Mouse (Mus musculus): ENCODE measurements around the gene Aim2.

Aim2 gene

GRCm38 (mm10) chr1:173389901-173390401, 39.3 kb downstream of the Aim2 start:
- in situ Hi-C loops (cut with MboI, MseI): loop anchor here (5.0 to 25.0 kb wide), 2 partner anchors 53 to 778 kb away; partner anchors contain the start of gene Fcrl6

- in situ Hi-C loops (cut with MboI, MseI): loop anchor here (5.0 to 25.0 kb wide), 2 partner anchors 54 to 779 kb away; partner anchors contain the start of gene Fcrl6
Measured at GRCm38 (mm10) chr1:173391754-173392153, 41.1 kb downstream of the Aim2 start.

- in situ Hi-C loops (cut with MboI, MseI): loop anchor here (25.0 kb wide), 1 partner anchor 786 kb away; the partner anchor contains the start of gene Fcrl6
Measured at GRCm38 (mm10) chr1:173398323-173398970, 47.8 kb downstream of the Aim2 start.

- in situ Hi-C loops (cut with MboI, MseI): no loop called here
Measured at GRCm38 (mm10) chr1:173404696-173405309, 54.1 kb downstream of the Aim2 start.

DNA sequence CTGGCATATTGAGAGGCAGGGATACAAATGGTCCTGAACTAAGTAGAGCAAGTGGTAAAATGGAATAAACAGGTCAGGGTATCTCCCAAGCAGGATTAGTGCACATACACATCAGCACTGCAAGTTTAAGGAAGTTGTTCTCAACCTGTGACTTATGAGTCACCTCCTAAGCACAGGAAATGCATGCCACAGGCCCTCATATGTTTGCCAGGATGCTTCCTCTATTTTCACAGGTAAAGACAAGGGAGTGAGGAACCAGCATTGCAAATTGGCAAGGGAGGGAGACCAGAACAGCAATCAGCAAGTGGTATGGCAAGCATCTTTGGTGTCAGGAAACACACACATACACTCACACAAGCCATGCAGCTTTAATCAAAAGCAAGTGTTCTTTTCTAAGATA, 58.4 kb downstream of the Aim2 start:
- in situ Hi-C loops (cut with MboI, MseI): no loop called here

GRCm38 (mm10) chr1:173411863-173412262, 61.2 kb downstream of the Aim2 start:
- in situ Hi-C loops (cut with MboI, MseI): no loop called here

DNA sequence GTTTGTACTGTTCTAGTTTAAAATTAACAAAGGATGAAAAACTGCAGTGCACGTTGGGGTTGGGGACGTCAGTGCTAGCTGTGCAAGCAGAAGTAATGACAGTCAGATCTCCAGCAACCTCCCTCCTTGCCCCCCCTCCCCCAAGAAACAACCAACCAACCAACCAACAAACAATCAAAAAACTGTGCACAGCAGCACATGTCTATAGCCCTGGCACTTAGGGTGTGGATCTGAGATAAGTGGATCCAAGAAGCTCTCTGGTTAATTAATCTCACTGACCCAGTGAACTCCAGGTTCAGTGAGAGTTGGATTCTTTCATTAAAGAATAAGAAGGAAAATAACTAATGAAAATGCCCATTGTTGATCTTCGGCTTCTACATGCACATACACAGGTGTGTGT, 64.0 kb downstream of the Aim2 start:
- in situ Hi-C loops (cut with MboI, MseI): no loop called here

DNA sequence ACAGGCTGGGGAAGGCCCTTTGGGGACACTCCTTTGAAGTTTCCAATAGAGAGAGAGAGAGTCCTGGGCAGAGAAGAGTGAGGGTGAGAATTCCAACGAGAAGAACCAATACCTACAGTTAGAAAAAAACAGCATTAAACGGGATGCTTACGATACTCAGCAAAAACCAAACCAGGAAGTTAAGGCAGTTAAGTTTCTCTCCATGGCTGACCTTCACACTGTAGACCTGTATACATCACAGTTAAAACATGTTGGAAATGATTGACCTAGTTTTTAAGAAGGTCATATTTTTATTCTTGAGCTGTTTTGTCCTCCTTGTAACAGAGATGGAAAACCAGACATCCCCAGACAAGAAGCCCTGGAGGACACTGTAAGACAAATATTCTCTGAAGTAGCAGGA, 67.8 kb downstream of the Aim2 start:
- in situ Hi-C loops (cut with MboI, MseI): no loop called here

- in situ Hi-C loops (cut with MboI, MseI): no loop called here
Measured at GRCm38 (mm10) chr1:173418936-173419621, 68.4 kb downstream of the Aim2 start.

DNA sequence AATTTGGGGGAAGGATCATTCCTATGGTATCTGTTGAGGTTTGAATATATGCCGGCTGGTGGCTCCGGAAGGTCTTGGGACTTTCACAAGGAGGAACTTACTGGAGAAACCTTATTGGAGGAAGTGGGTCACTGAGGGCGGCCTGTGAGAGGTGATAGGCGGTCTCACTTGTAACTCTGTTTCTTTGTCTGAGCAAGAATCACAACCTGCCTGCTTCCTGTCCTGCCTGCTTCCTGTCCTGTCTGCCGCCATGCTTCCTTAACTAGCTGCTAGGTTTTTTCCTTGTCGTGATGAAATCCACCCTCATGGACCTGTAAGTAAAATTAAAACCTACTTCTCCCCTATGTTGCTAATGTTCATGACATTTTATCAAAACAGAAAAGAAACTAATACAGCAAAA, 69.7 kb downstream of the Aim2 start:
- in situ Hi-C loops (cut with MboI, MseI): no loop called here

DNA sequence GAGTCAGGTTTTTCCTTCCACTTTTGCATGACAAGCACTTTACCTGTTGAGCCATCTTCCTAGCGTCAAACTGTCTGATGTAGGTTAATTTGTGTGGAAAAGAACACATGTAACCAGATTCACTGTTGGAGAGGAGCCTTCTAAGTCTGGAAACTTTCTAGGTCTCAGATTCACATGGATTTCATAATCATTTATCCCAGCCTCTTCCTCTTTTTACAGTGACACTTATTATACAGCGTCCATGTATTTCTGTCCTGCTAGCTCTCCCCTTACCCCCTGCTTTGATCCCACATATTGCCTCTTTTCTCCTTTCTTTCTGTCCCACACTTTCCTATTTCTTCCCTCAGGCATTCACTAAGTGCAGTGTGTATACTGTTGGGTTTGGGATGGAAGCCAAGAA, 75.7 kb downstream of the Aim2 start:
- in situ Hi-C loops (cut with MboI, MseI): no loop called here

DNA sequence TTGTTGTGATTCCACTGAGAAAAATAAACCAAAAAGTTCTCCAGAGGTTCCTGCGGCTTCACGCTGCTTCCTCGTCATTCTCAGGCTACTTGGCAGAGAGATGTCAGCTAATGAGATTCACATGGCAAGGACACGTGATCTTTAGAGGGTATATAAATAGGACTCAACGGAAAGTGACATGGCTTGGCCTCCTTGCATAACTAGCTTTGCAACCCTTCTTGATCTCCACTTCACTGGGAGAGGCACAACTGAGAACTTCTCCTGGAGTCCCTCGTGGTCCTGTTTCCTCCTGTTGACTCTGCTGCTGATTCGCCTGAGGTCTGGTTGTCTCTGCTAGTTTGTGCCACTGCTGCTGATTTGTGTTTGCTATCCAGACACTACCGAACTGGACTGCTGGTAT, 76.7 kb downstream of the Aim2 start:
- in situ Hi-C loops (cut with MboI, MseI): no loop called here

DNA sequence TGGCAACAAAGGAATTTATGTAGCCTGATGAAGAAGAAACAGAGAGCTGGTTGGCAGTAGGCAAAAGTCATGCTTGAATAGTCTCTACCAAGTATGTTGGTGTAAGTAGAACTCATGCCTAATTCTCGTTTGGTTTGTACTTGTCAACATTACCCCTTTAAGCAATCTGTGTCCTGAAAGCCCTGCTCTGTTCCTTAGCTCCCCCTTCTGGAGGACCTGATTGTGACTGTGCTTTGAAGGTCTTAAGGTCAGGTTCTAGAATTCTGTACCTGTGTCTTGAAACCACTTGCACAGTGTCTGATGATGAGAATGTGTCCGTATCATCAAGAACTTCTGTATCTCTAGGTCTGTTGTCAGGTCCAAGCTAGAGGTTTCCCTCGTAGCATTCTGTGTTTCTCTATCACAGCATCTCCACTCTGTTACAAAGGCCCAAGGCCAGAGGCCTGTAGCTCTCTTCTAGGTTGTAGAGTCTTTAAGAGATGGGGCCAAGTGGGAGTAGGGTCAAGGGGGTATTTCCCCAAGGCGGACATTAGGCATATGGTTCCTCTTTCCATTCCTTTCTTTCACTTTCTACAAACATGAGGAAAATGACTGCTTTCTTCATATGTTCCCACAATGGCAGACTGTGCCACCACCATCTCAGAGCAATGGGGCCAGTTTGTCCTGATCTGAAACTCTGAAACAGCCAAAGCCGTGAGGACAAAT, 79.5 kb downstream of the Aim2 start:
- in situ Hi-C loops (cut with MboI, MseI): no loop called here

DNA sequence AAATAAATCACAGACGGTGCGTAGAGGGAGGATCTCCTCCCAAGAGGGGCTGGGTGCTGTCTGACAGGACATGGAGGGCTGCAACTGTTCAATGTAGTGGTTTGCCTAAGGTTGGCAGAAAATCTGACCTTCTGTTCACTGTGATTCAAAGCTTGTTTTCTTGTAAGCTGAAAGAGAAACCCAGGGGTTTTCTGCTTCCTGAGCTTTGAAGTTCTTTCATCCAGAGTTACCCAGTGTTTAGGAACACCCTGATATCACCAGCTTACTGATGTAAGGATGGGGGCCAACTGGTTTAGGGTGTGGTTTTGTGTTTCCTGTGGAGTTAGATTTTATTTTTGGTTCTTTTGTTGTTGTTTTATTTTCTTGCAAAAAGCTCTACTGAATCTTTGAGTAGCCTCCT, 81.7 kb downstream of the Aim2 start:
- in situ Hi-C loops (cut with MboI, MseI): no loop called here

- in situ Hi-C loops (cut with MboI, MseI): no loop called here
Measured at GRCm38 (mm10) chr1:173437161-173437953, 86.7 kb downstream of the Aim2 start.

GRCm38 (mm10) chr1:173440681-173441080, 90.0 kb downstream of the Aim2 start:
- in situ Hi-C loops (cut with MboI, MseI): no loop called here

GRCm38 (mm10) chr1:173441210-173441609, 90.5 kb downstream of the Aim2 start:
- in situ Hi-C loops (cut with MboI, MseI): no loop called here

- in situ Hi-C loops (cut with MboI, MseI): no loop called here
Measured at GRCm38 (mm10) chr1:173443061-173443460, 92.4 kb downstream of the Aim2 start.

- in situ Hi-C loops (cut with MboI, MseI): no loop called here
Measured at GRCm38 (mm10) chr1:173447067-173447466, 96.4 kb downstream of the Aim2 start.

- in situ Hi-C loops (cut with MboI, MseI): loop anchor here (5.0 kb wide), 1 partner anchor 1017 kb away; no protein-coding TSS in a partner anchor
Measured at GRCm38 (mm10) chr1:173450621-173451020, 99.9 kb downstream of the Aim2 start.

GRCm38 (mm10) chr1:173451665-173452064, 101.0 kb downstream of the Aim2 start:
- in situ Hi-C loops (cut with MboI, MseI): loop anchor here (5.0 kb wide), 1 partner anchor 1016 kb away; no protein-coding TSS in a partner anchor
